Mouse (Mus musculus): ENCODE measurements around the gene 9130023H24Rik. TPM values are rescaled to one million over a fixed set of nuclear protein-coding genes. Genes with fewer than 3 reads are reported as not detected.

9130023H24Rik gene
- polyA plus RNA-seq, 1 experiment from 2014 or later, result 9.5 TPM

DNA sequence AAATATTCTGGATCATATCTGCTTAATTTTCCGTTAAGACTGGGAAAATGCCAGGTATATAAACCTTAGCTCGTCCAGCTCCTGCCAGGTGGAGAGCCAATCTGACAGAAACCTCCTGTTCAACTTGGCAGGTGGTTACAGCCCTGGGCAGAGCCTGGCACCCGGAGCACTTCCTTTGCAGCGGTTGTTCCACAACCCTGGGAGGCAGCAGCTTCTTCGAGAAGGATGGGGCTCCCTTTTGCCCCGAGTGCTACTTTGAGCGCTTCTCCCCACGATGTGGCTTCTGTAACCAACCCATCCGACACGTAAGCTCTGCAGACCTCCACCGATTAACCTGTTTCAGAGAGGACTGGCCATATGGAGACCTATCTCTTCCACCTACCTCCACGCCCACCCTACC is 14.1 kb upstream of the 9130023H24Rik start:
- 52% methylated on average over 12 of the region's 12 CpGs for WGBS
- Histone ChIP-seq H3K4me3 (ENCODE audit: low read depth, low read length) (0 out of 2 replicates have a peak overlapping the region, but pooled peaks have one; percentile 31), H3K9me3 (ENCODE audit: control insufficient read depth, low read length) (no peaks in the 10 kb centered on the region)

DNA sequence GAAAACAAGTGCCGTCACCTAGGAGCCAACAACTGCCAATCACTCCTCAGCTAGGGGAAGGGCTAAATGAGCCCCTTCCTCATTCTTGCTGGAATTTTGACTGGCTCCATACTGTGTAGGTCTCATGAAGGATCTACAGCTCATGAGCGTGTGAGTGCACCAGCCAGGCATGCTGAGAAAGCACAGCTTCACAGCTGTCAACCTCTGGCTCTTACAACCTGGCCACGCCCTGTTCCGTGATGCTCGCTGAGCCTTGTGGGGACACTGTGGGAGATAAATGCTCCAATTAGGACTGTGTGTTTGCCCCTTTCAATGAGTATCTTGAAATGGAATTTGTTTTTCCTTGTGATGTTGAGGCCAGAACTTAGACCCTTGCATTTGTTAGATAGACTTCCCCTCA is 12.2 kb upstream of the 9130023H24Rik start:
- ATAC-seq (ENCODE audit: low read depth), result no peak
- Histone ChIP-seq H3K4me2 (ENCODE audit: low read depth, low read length) (no peak overlapping the region), H3K36me3 (ENCODE audit: control insufficient read depth, insufficient read depth, low read length) (no peaks in the 10 kb centered on the region; the same call in 1 of the 2 replicates), H3K27me3 (ENCODE audit: control insufficient read depth, insufficient read depth, low read length) (no peaks in the 10 kb centered on the region), H3K9ac (replicated peaks; ENCODE audit: low read depth, low read length) (no peak overlapping the region), H3K4me1 (ENCODE audit: control insufficient read depth, insufficient read depth, low read length) (peaks cover 3% of the 10 kb centered on the region; the same call in 1 of the 2 replicates), H3K4me3 (ENCODE audit: low read depth, low read length) (no peak overlapping the region), H3K27ac (ENCODE audit: low read depth, low read length) (no peak overlapping the region), H3K9me3 (ENCODE audit: control insufficient read depth, low read length) (no peaks in the 10 kb centered on the region)
- 91% methylated on average over 5 of the region's 5 CpGs for WGBS

More for the DNA sequence above, 14.1 kb upstream of the 9130023H24Rik start:
- Histone ChIP-seq H3K4me2 (ENCODE audit: low read depth, low read length) (peak overlapping the region; percentile 55; the same call in 1 of the 2 replicates), H3K36me3 (ENCODE audit: control insufficient read depth, insufficient read depth, low read length) (no peaks in the 10 kb centered on the region), H3K9ac (replicated peaks; ENCODE audit: low read depth, low read length) (no peak overlapping the region), H3K4me1 (ENCODE audit: control insufficient read depth, insufficient read depth, low read length) (peaks cover 3% of the 10 kb centered on the region; the same call in 1 of the 2 replicates), H3K27me3 (ENCODE audit: control insufficient read depth, insufficient read depth, low read length) (no peaks in the 10 kb centered on the region), H3K27ac (ENCODE audit: low read depth, low read length) (no peak overlapping the region)
- ATAC-seq (ENCODE audit: low read depth), result no peak

DNA sequence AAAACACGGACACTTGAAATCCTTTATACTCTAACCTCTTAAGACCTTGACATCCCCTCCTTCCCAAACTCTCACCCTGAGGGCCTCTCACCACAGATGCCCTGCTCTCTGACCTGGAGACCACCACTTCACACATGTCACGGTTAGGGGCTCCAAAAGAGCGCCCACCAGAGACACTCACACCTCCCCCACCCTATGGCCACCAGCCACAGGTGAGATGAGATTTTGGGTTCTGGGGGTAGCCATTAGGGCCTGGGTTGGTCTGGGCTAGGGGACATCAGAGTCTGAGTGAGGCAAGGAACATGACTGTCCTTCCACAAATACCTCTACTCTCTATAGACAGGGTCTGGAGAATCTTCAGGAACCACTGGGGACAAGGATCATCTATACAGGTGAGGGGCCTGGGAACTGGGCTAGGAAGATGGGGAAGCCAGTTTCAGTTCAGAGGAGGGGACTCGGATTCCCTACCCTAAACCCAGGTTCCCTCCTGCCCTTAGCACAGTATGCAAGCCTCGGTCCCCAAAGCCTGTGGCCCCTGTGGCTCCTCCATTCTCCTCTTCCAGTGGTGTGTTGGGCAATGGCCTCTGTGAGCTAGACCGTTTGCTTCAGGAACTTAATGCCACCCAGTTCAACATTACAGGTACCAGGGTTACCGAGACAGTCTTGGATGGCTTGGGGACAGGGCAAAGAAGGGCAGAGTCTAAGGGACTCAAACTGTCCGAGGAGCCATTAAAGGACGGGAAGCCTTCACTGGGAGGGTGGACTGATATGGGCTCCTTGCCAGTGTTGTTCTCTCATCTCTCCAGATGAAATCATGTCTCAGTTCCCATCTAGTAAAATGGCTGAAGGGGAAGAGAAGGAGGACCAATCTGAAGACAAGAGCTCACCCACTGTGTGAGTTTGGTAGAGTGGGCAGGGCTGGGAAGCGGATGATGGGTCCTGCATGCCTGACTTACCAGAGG is 10.5 kb upstream of the 9130023H24Rik start:
- H3K27me3 ChIP-seq (ENCODE audit: control insufficient read depth, insufficient read depth, low read length), result no peaks in the 10 kb centered on the region
- H3K27ac ChIP-seq (ENCODE audit: low read depth, low read length), result no peak overlapping the region
- peak overlapping the region; percentile 47; the same call in 1 of the 2 replicates for H3K4me2 ChIP-seq (ENCODE audit: low read depth, low read length)
- H3K36me3 ChIP-seq (ENCODE audit: control insufficient read depth, insufficient read depth, low read length), result no peaks in the 10 kb centered on the region; the same call in 1 of the 2 replicates
- H3K9ac ChIP-seq (replicated peaks; ENCODE audit: low read depth, low read length), result no peak overlapping the region; the same call in 1 of the 2 replicates
- peaks cover 3% of the 10 kb centered on the region; the same call in 1 of the 2 replicates for H3K4me1 ChIP-seq (ENCODE audit: control insufficient read depth, insufficient read depth, low read length)
- no peak for ATAC-seq (ENCODE audit: low read depth)
- no peak overlapping the region for H3K4me3 ChIP-seq (ENCODE audit: low read depth, low read length)
- 84% methylated on average over 10 of the region's 10 CpGs for WGBS
- no peaks in the 10 kb centered on the region for H3K9me3 ChIP-seq (ENCODE audit: control insufficient read depth, low read length)

DNA sequence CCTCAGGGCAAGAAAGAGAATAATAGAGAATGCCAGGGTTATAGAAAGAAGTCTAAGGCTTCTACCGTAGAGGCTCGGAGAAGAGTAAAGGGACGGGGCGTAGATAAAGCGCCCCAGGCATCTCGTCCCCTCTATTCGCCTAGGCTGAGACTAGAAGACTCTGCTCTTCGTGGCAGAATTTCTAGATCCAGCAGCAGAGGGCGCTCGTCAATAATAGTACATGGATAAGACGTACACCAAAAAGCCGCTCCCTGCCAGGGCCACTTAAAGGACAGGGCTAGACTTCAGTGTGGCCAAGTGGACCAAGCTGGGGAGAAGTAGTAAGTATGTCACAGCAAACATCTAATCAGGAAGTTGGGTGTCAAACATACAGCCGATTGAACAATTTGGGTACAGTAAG is 9.6 kb upstream of the 9130023H24Rik start:
- 1% methylated on average over 13 of the region's 13 CpGs for WGBS
- Histone ChIP-seq H3K27me3 (ENCODE audit: control insufficient read depth, insufficient read depth, low read length) (no peaks in the 10 kb centered on the region), H3K9ac (replicated peaks; ENCODE audit: low read depth, low read length) (peak overlapping the region; percentile 50), H3K4me2 (ENCODE audit: low read depth, low read length) (peak overlapping the region; percentile 47), H3K27ac (ENCODE audit: low read depth, low read length) (0 out of 2 replicates have a peak overlapping the region, but pooled peaks have one; percentile 72), H3K4me1 (ENCODE audit: control insufficient read depth, insufficient read depth, low read length) (peaks cover 3% of the 10 kb centered on the region; the same call in 1 of the 2 replicates), H3K36me3 (ENCODE audit: control insufficient read depth, insufficient read depth, low read length) (peaks cover 4% of the 10 kb centered on the region; the same call in 1 of the 2 replicates), H3K4me3 (ENCODE audit: low read depth, low read length) (peak overlapping the region; percentile 34), H3K9me3 (ENCODE audit: control insufficient read depth, low read length) (no peaks in the 10 kb centered on the region)
- peak; percentile 79 for ATAC-seq (ENCODE audit: low read depth)

DNA sequence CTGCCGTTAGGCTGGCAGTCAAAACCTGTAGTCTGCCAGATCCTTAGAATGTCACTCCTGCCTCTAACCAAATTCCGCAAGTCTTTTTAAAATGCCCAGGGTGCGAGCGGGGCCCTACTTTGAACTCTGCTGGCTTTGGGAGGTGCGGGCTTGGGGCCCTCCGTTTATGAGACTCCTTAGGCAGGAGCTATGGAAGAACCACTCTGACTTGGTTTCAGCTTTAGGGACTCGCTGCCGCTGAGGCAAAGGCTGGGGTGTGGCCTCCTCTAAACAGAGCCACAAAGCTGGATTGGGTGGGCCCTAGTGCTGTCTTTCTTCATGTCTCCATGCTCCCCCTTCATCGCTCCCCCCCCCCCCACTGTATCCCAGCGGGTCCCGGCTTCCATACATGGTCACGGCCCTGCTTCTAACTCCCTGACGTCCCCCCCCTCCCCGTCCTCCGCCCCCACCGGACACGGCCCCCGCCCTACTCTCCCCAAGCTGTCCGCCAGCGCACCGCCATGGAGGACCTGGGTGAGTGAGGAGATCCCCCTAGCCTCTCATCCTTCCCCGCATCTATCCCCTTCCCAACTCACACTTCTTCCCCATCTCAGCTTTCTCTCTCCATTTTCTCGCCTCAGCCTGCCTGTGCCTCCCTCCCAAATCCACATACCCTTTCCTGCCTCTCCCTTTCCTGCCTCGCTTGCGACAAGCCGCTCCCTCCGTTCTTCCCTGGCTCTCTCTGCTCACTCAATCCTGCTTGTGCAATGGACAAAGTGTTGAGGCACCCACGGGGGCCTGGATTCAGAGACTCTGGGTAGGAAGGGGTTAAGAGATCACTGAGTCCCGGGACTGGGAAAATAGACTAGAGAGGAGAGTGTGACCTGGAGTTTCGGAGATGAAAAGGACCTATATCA is 8.9 kb upstream of the 9130023H24Rik start, which contains the start of gene Tgfb1i1:
TSS of gene Tgfb1i1 (plus strand) at position 317 of the 896 bp plus-strand sequence.
- peak within 1 kb of the TSS; percentile 50 for H3K9ac ChIP-seq (replicated peaks; ENCODE audit: low read depth, low read length)
- H3K27ac ChIP-seq (ENCODE audit: low read depth, low read length), result peak within 1 kb of the TSS; percentile 72
- H3K36me3 ChIP-seq (ENCODE audit: control insufficient read depth, insufficient read depth, low read length), result peaks cover 9% of the 10 kb centered on the region; the same call in 1 of the 2 replicates
- H3K4me3 ChIP-seq (ENCODE audit: low read depth, low read length), result peak within 1 kb of the TSS; percentile 34
- H3K27me3 ChIP-seq (ENCODE audit: control insufficient read depth, insufficient read depth, low read length), result no peaks in the 10 kb centered on the region
- no peaks in the 10 kb centered on the region for H3K9me3 ChIP-seq (ENCODE audit: control insufficient read depth, low read length)
- peak; percentile 52 for ATAC-seq (ENCODE audit: low read depth)
- H3K4me2 ChIP-seq (ENCODE audit: low read depth, low read length), result peak within 1 kb of the TSS; percentile 47
- 1% methylated on average over 29 of the region's 30 CpGs for WGBS
- H3K4me1 ChIP-seq (ENCODE audit: control insufficient read depth, insufficient read depth, low read length), result peaks cover 3% of the 10 kb centered on the region; the same call in 1 of the 2 replicates

DNA sequence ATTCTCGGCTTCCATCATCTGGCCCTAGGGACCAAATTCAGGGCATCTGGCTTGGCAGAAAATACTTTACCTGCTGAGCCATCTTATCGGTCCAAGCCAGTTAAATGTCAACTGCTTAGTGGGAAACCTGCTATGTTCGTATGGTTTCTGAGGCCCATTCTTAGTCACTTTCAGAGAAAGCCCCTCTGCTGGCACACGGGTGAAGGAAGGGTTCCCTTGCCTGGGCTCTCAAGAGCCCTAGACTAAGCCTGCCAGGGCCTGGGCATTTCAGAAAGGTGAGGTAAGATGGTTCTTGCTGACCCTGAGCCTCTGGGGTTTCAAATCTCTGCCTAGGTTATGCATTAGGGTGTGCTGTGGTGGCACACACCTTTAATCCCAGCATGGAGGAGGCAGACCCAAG is 7.7 kb upstream of the 9130023H24Rik start:
- Histone ChIP-seq H3K27ac (ENCODE audit: low read depth, low read length) (no peak overlapping the region), H3K36me3 (ENCODE audit: control insufficient read depth, insufficient read depth, low read length) (peaks cover 9% of the 10 kb centered on the region; the same call in 1 of the 2 replicates), H3K4me2 (ENCODE audit: low read depth, low read length) (no peak overlapping the region), H3K4me1 (ENCODE audit: control insufficient read depth, insufficient read depth, low read length) (peaks cover 3% of the 10 kb centered on the region; the same call in 1 of the 2 replicates), H3K9ac (replicated peaks; ENCODE audit: low read depth, low read length) (no peak overlapping the region), H3K27me3 (ENCODE audit: control insufficient read depth, insufficient read depth, low read length) (no peaks in the 10 kb centered on the region), H3K4me3 (ENCODE audit: low read depth, low read length) (no peak overlapping the region), H3K9me3 (ENCODE audit: control insufficient read depth, low read length) (no peaks in the 10 kb centered on the region)
- no peak for ATAC-seq (ENCODE audit: low read depth)
- WGBS, result 82% methylated on average over 4 of the region's 4 CpGs

DNA sequence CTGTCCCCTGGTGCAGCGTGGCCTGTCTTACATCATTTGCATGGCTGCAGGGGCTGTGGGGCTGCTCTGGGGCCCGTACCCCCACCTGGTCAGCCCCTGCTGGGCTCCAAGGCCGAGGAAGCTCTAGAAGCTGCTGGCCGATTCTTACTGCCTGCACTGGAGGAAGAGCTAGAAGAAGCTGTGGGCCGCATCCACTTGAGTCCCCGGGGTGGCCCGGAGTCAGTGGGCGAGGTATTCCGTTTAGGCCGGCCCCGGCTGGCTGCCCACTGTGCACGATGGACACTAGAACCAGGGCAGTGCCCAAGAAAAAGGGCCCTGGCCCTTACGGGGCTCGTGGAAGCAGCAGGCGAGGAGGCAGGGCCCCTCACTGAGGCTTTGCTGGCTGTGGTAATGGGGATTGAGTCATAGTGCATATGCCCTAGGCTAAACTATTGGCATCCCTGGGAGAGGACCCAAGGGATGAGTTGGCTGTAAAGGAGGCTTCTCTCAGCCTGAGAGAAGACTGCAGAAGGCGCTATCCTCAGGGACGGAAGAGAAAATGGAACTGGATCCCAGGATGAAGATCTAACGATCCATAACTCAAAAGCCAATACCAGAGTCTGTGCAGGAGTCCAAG is 6.7 kb upstream of the 9130023H24Rik start:
- H3K4me2 ChIP-seq (ENCODE audit: low read depth, low read length), result no peak overlapping the region
- no peaks in the 10 kb centered on the region for H3K9me3 ChIP-seq (ENCODE audit: control insufficient read depth, low read length)
- ATAC-seq (ENCODE audit: low read depth), result no peak
- H3K9ac ChIP-seq (replicated peaks; ENCODE audit: low read depth, low read length), result no peak overlapping the region
- H3K36me3 ChIP-seq (ENCODE audit: control insufficient read depth, insufficient read depth, low read length), result peaks cover 13% of the 10 kb centered on the region; the same call in 1 of the 2 replicates
- H3K27ac ChIP-seq (ENCODE audit: low read depth, low read length), result no peak overlapping the region
- H3K27me3 ChIP-seq (ENCODE audit: control insufficient read depth, insufficient read depth, low read length), result no peaks in the 10 kb centered on the region
- no peak overlapping the region for H3K4me3 ChIP-seq (ENCODE audit: low read depth, low read length)
- WGBS, result 89% methylated on average over 18 of the region's 18 CpGs
- H3K4me1 ChIP-seq (ENCODE audit: control insufficient read depth, insufficient read depth, low read length), result peaks cover 3% of the 10 kb centered on the region; the same call in 1 of the 2 replicates

DNA sequence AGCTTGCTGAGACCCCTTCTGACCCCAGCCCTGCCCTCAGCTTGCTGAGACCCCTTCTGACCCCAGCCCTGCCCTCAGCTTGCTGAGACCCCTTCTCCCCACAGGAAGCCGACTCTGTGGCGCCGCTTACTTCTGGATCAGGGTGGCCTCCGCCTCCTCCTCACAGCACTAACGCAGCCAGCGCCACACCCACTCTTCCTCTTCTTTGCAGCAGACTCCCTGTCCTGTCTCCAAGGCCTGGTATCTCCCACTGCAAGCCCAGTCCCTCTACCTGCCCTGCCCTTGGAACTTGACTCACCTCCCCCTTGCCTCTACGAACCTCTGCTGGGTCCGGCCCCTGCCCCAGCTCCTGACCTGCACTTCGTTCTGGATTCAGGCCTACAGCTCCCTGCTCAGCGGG is 6.1 kb upstream of the 9130023H24Rik start:
- Histone ChIP-seq H3K27me3 (ENCODE audit: control insufficient read depth, insufficient read depth, low read length) (no peaks in the 10 kb centered on the region), H3K4me1 (ENCODE audit: control insufficient read depth, insufficient read depth, low read length) (peaks cover 4% of the 10 kb centered on the region; the same call in 1 of the 2 replicates), H3K36me3 (ENCODE audit: control insufficient read depth, insufficient read depth, low read length) (peaks cover 13% of the 10 kb centered on the region; the same call in 1 of the 2 replicates), H3K9me3 (ENCODE audit: control insufficient read depth, low read length) (no peaks in the 10 kb centered on the region), H3K27ac (ENCODE audit: low read depth, low read length) (no peak overlapping the region), H3K4me3 (ENCODE audit: low read depth, low read length) (no peak overlapping the region), H3K9ac (replicated peaks; ENCODE audit: low read depth, low read length) (no peak overlapping the region), H3K4me2 (ENCODE audit: low read depth, low read length) (no peak overlapping the region)
- ATAC-seq (ENCODE audit: low read depth), result no peak
- WGBS, result 64% methylated on average over 10 of the region's 10 CpGs
